Mouse (Mus musculus): Measurements from ENCODE around the gene Dnm3.

DNA sequence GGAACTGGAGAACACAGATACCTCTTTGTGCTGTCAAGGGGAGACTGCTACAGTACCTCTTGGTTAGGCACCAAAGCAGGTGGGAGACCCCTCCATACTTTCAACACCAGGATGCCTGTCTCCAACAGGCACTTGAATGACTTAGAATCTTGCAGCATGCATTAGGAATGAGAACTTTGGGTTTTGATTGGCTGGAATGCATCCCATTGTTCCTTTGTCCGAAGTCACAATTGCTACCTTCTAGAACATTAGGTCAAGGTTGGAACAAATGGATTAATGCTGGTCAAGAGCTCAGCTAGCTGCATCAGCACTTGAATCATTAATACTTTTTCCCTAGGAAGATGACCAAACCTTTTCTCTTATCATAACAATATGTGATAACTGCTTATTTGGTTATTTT lies 498.3 kb downstream of the Dnm3 start, which contains the start of gene 4930558K02Rik:
- TF ChIP-seq POLR2A (IDR thresholded peaks at IDR 0.05; ENCODE audit: borderline replicate concordance, extremely low read depth, low read depth, low read length) = no peak
- no peak for TF ChIP-seq CTCF (IDR thresholded peaks at IDR 0.05; ENCODE audit: insufficient read depth, low read length)

All from lung, adult 2 months (tissue).